Mouse (Mus musculus) lung, adult 2 months (tissue): ENCODE data around the gene Zfp106. TPM values are rescaled to one million over a fixed set of nuclear protein-coding genes. Genes with fewer than 3 reads are reported as not detected.
A peak's percentile ranks its signal among the peaks of the same experiment; 100 is the strongest.
"Not testable (repeated sequence)": the region's sequence is repeated elsewhere in the genome, so short reads cannot be mapped to it uniquely, and the experiment has no call there.

Experiments
- DNase-seq: peaks from one replicate; pipeline ENCODE4 v3.0.0; 2022
- H3K4me1 ChIP-seq: fragments of 200-500 bp; 2 replicates; pipeline ENCODE4 v1.6.1; 2011; ENCODE audit warnings: low read length; ENCODE audit not compliant: control insufficient read depth, insufficient read depth
- H3K4me3 ChIP-seq: fragments of 200-500 bp; replicated peaks from 2 replicates; pipeline ENCODE3; 2011; ENCODE audit warnings: low read depth, mild to moderate bottlenecking, control low read depth, low read length; ENCODE audit errors: extremely low read depth
- CTCF ChIP-seq: fragments of 200-500 bp; IDR thresholded peaks from 2 replicates; pipeline ENCODE4 v1.5.1; 2011; ENCODE audit warnings: mild to moderate bottlenecking, low read length, control low read depth; ENCODE audit not compliant: insufficient read depth
- POLR2A ChIP-seq: fragments of 200-500 bp; IDR thresholded peaks from 2 replicates; pipeline ENCODE4 v1.6.1; 2011; ENCODE audit warnings: low read depth, mild to moderate bottlenecking, control low read depth, low read length, borderline replicate concordance; ENCODE audit errors: extremely low read depth
- WGBS: fragments of 180-500 bp; shearing (Covaris S2); methylation state at CpG from one replicate; pipeline ENCODE4 v1.1.7; 2018; 5-methylcytosine and 5-hydroxymethylcytosine counted together
- polyA plus RNA-seq: library from polyadenylated mRNA; depleted of rRNA; stranded (reverse); fragments of >200 nt; gene quantifications from 2 replicates; pipeline ENCODE4 v1.2.3, GENCODE M21; 2012

Zfp106 gene
- polyA plus RNA-seq, 1 experiment: 51.0 TPM

- TF ChIP-seq POLR2A (no peak), CTCF (no peak)
- WGBS: 77% methylated on average over 2 of the region's 2 CpGs
Measured at GRCm38 (mm10) chr2:120575978-120576377, 12.3 kb upstream of the Zfp106 start.

GRCm38 (mm10) chr2:120575121-120575520, 11.5 kb upstream of the Zfp106 start:
- H3K4me1 ChIP-seq: peaks cover 11% of the 10 kb centered on the region
- TF ChIP-seq POLR2A (no peak), CTCF (no peak)
- no peak for DNase-seq
- WGBS: 78% methylated on average over 3 of the region's 3 CpGs
- H3K4me3 ChIP-seq: no peak overlapping the region

More at GRCm38 (mm10) chr2:120575978-120576377, 12.3 kb upstream of the Zfp106 start:
- no peak overlapping the region for H3K4me3 ChIP-seq
- DNase-seq: no peak
- H3K4me1 ChIP-seq: peaks cover 11% of the 10 kb centered on the region

GRCm38 (mm10) chr2:120572161-120572560, 8.5 kb upstream of the Zfp106 start:
- 79% methylated on average over 3 of the region's 3 CpGs for WGBS

GRCm38 (mm10) chr2:120571081-120571480, 7.4 kb upstream of the Zfp106 start:
- no peak for TF ChIP-seq POLR2A
- no peak for TF ChIP-seq CTCF
- no peak for DNase-seq
- 94% methylated on average over 3 of the region's 3 CpGs for WGBS
- Histone ChIP-seq H3K4me3 (no peak overlapping the region), H3K4me1 (peaks cover 2% of the 10 kb centered on the region)

More at GRCm38 (mm10) chr2:120572161-120572560, 8.5 kb upstream of the Zfp106 start:
- not testable (repeated sequence) for H3K4me3 ChIP-seq, DNase-seq, H3K4me1 ChIP-seq

GRCm38 (mm10) chr2:120567798-120568320, 4.2 kb upstream of the Zfp106 start:
- under 1% methylated on average over 22 of the region's 22 CpGs for WGBS
- no peak for TF ChIP-seq CTCF
- TF ChIP-seq POLR2A: no peak
- DNase-seq: no peak
- Histone ChIP-seq H3K4me1 (no peaks in the 10 kb centered on the region), H3K4me3 (peak overlapping the region; percentile 97)

- TF ChIP-seq CTCF (no peak), POLR2A (peak; percentile 77; the same call in 1 of the 2 replicates)
- under 1% methylated on average over 42 of the region's 42 CpGs for WGBS
Measured at GRCm38 (mm10) chr2:120566886-120567797, 3.5 kb upstream of the Zfp106 start, which contains the start of gene Snap23. Snap23 (plus strand) TSS chr2:120567671.

GRCm38 (mm10) chr2:120565363-120565762, 1.7 kb upstream of the Zfp106 start:
- peaks cover 3% of the 10 kb centered on the region; the same call in 1 of the 2 replicates for H3K4me1 ChIP-seq
- no peak for DNase-seq
- no peak overlapping the region for H3K4me3 ChIP-seq
- TF ChIP-seq POLR2A: no peak
- TF ChIP-seq CTCF: no peak
- WGBS: 56% methylated on average over 2 of the region's 2 CpGs

More at GRCm38 (mm10) chr2:120566886-120567797, 3.5 kb upstream of the Zfp106 start, which contains the start of gene Snap23:
- peak within 1 kb of the TSS; percentile 97 for H3K4me3 ChIP-seq
- no peaks in the 10 kb centered on the region for H3K4me1 ChIP-seq
- DNase-seq: peak; percentile 90

- not testable (repeated sequence) for H3K4me3 ChIP-seq, DNase-seq, H3K4me1 ChIP-seq
- 92% methylated on average over 4 of the region's 4 CpGs for whole genome bisulfite sequencing
Measured at GRCm38 (mm10) chr2:120564548-120565188, 1.0 kb upstream of the Zfp106 start.

- no peak for DNase-seq
- H3K4me3 ChIP-seq: peak overlapping the region; percentile 76
- TF ChIP-seq POLR2A (no peak), CTCF (no peak)
- peaks cover 3% of the 10 kb centered on the region; the same call in 1 of the 2 replicates for H3K4me1 ChIP-seq
- 19% methylated on average over 9 of the region's 9 CpGs for WGBS
Measured at GRCm38 (mm10) chr2:120562859-120563234, 796 bp downstream of the Zfp106 start.

GRCm38 (mm10) chr2:120561524-120561923, 2.1 kb downstream of the Zfp106 start:
- H3K4me1 ChIP-seq: peaks cover 3% of the 10 kb centered on the region; the same call in 1 of the 2 replicates
- no peak overlapping the region for H3K4me3 ChIP-seq
- DNase-seq: no peak
- no peak for TF ChIP-seq CTCF
- no peak for TF ChIP-seq POLR2A
- WGBS: 50% methylated on average over 1 of the region's 1 CpGs
